Mouse (Mus musculus): ENCODE data around the gene Utp15. TPM values are rescaled to one million over a fixed set of nuclear protein-coding genes. Genes with fewer than 3 reads are reported as not detected.

Gene Utp15
- polyA plus RNA-seq, 1 experiment, result 0.23 TPM

GRCm38 (mm10) chr13:98297883-98298482, 35.1 kb upstream of the Utp15 start:
- Histone ChIP-seq H3K27me3 (ENCODE audit: control insufficient read depth) (no peaks in the 10 kb centered on the region), H3K36me3 (ENCODE audit: control insufficient read depth) (no peaks in the 10 kb centered on the region), H3K4me1 (ENCODE audit: control insufficient read depth) (peaks cover 3% of the 10 kb centered on the region; the same call in 1 of the 2 replicates), H3K9me3 (ENCODE audit: control insufficient read depth, low read length) (peaks cover 6% of the 10 kb centered on the region), H3K4me3 (replicated peaks) (no peak overlapping the region)
- TF ChIP-seq GATA1 (IDR thresholded peaks at IDR 0.05; ENCODE audit: low read length) (no peak), TAL1 (IDR thresholded peaks at IDR 0.05; ENCODE audit: low read length) (no peak)

DNA sequence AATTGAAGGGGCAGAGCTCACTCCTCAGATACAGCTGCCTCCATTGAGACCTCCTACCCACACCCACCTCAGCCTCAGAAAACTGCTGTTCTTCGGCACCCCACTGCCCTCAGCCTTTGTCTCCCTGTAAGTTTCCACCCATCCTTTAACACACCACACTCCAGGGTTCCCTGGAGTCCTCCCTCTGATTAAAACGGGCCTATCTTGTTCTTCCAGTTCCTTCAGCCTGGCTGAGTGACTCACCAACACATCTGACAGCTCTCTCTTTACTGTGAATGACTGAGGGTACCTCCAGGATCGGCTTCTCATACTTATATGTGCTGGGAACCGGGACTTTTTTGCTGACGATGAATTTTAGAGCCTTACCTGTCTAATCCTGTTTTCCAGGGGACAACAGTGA, 33.2 kb upstream of the Utp15 start:
- Histone ChIP-seq H3K9me3 (ENCODE audit: control insufficient read depth, low read length) (peaks cover 6% of the 10 kb centered on the region), H3K36me3 (ENCODE audit: control insufficient read depth) (no peaks in the 10 kb centered on the region), H3K4me3 (replicated peaks) (no peak overlapping the region), H3K27me3 (ENCODE audit: control insufficient read depth) (peaks cover 4% of the 10 kb centered on the region; the same call in 1 of the 2 replicates), H3K4me1 (ENCODE audit: control insufficient read depth) (peaks cover 3% of the 10 kb centered on the region; the same call in 1 of the 2 replicates)
- no peak for TF ChIP-seq GATA1 (IDR thresholded peaks at IDR 0.05; ENCODE audit: low read length)
- no peak for TF ChIP-seq TAL1 (IDR thresholded peaks at IDR 0.05; ENCODE audit: low read length)

GRCm38 (mm10) chr13:98291712-98292111, 28.9 kb upstream of the Utp15 start:
- peaks cover 6% of the 10 kb centered on the region for H3K9me3 ChIP-seq (ENCODE audit: control insufficient read depth, low read length)
- no peaks in the 10 kb centered on the region for H3K4me1 ChIP-seq (ENCODE audit: control insufficient read depth)
- TF ChIP-seq GATA1 (IDR thresholded peaks at IDR 0.05; ENCODE audit: low read length) (no peak), TAL1 (IDR thresholded peaks at IDR 0.05; ENCODE audit: low read length) (no peak)
- no peaks in the 10 kb centered on the region for H3K36me3 ChIP-seq (ENCODE audit: control insufficient read depth)
- no peak overlapping the region for H3K4me3 ChIP-seq (replicated peaks)
- H3K27me3 ChIP-seq (ENCODE audit: control insufficient read depth), result peaks cover 4% of the 10 kb centered on the region; the same call in 1 of the 2 replicates

- Histone ChIP-seq H3K36me3 (ENCODE audit: control insufficient read depth) (no peaks in the 10 kb centered on the region), H3K27me3 (ENCODE audit: control insufficient read depth) (peaks cover 4% of the 10 kb centered on the region; the same call in 1 of the 2 replicates), H3K4me1 (ENCODE audit: control insufficient read depth) (no peaks in the 10 kb centered on the region), H3K9me3 (ENCODE audit: control insufficient read depth, low read length) (peaks cover 6% of the 10 kb centered on the region), H3K4me3 (replicated peaks) (no peak overlapping the region)
- TF ChIP-seq TAL1 (IDR thresholded peaks at IDR 0.05; ENCODE audit: low read length) (no peak), GATA1 (IDR thresholded peaks at IDR 0.05; ENCODE audit: low read length) (no peak)
Observed at GRCm38 (mm10) chr13:98290719-98291118, 27.9 kb upstream of the Utp15 start.

DNA sequence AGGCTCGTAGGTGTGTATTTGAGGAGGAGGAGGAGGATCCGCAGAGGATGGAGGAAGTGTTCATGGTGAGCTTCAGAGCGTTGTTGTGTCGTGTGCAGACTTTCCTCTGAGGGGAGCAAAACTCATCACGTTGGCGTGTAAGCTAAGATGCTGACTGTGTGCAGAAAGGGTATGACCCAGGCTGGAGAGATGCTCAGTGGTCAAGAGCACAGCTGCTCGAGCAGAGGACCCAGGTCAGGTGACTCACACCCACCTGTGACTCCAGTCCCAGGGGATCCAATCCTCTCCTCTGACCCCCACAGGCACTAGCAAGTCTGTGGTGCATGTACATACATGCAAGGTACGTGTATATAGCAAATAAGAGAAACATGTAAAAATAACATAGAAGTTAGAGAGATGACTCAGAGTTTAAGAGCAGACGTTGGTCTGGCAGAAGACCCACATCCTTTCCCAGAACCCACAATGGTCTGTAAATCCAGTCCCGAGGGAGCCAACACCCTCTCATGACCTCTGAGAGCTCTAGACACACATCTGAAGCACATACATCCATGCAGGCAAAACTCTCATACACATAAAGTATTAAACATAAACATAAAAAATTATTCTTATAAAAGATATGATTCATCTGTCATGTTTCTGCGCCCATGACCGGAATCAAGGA, 18.3 kb upstream of the Utp15 start:
- Histone ChIP-seq H3K9me3 (ENCODE audit: control insufficient read depth, low read length) (no peaks in the 10 kb centered on the region), H3K4me3 (replicated peaks) (no peak overlapping the region), H3K4me1 (ENCODE audit: control insufficient read depth) (peaks cover 3% of the 10 kb centered on the region), H3K27me3 (ENCODE audit: control insufficient read depth) (no peaks in the 10 kb centered on the region), H3K36me3 (ENCODE audit: control insufficient read depth) (0 out of 2 replicates have a peak, but pooled peaks cover 2% of the 10 kb centered on the region)
- TF ChIP-seq TAL1 (IDR thresholded peaks at IDR 0.05; ENCODE audit: low read length) (no peak), GATA1 (IDR thresholded peaks at IDR 0.05; ENCODE audit: low read length) (no peak)

DNA sequence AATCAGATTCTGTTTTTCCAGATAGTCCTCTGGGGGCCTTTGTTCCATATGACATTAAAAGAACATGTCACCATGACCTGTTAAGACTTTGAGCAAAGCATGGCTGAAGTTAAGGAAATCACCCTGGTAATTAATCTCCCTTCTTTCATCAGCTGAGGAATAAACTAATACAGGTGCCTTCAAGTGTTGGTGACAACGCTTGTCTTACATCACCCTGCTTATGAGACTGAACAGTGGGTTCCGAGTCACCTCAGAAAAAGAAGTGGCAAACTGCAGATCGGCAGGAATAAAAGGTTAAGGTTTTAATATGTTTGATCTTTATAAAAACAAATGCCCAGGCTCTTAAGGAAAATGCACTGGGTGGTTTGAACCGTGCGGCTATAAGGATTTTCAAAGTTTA, 16.8 kb upstream of the Utp15 start, which contains the start of gene Gm21976:
TSS of gene Gm21976 (plus strand) at position 202 of the 400 bp plus-strand sequence.
- Histone ChIP-seq H3K27me3 (ENCODE audit: control insufficient read depth) (no peaks in the 10 kb centered on the region), H3K4me1 (ENCODE audit: control insufficient read depth) (peaks cover 12% of the 10 kb centered on the region), H3K36me3 (ENCODE audit: control insufficient read depth) (peaks cover 11% of the 10 kb centered on the region), H3K9me3 (ENCODE audit: control insufficient read depth, low read length) (no peaks in the 10 kb centered on the region), H3K4me3 (replicated peaks) (no peak within 1 kb of the TSS)
- TF ChIP-seq TAL1 (IDR thresholded peaks at IDR 0.05; ENCODE audit: low read length) (no peak), GATA1 (IDR thresholded peaks at IDR 0.05; ENCODE audit: low read length) (no peak)

DNA sequence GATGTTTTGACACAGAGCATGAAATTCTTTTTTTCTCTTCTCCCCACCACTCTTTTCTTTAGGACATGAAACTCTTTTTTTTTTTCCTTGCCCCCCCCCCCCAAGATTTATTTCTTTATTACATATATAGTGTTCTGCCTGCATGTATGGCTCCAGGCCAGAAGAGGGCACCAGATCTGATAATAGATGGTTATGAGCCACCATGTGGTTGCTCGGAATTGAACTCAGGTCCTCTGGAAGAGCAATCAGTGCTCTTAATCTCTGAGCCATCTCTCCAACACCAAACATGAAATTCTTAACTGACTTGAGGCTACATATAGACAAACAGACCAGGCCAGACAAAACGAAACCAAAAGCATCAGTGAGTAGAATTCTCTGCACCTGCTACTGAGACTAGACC, 14.7 kb upstream of the Utp15 start:
- TF ChIP-seq GATA1 (IDR thresholded peaks at IDR 0.05; ENCODE audit: low read length), result no peak
- TF ChIP-seq TAL1 (IDR thresholded peaks at IDR 0.05; ENCODE audit: low read length), result no peak
- no peaks in the 10 kb centered on the region for H3K9me3 ChIP-seq (ENCODE audit: control insufficient read depth, low read length)
- H3K36me3 ChIP-seq (ENCODE audit: control insufficient read depth), result peaks cover 29% of the 10 kb centered on the region
- no peak overlapping the region for H3K4me3 ChIP-seq (replicated peaks)
- H3K27me3 ChIP-seq (ENCODE audit: control insufficient read depth), result no peaks in the 10 kb centered on the region
- peaks cover 12% of the 10 kb centered on the region for H3K4me1 ChIP-seq (ENCODE audit: control insufficient read depth)

GRCm38 (mm10) chr13:98276253-98276652, 13.4 kb upstream of the Utp15 start:
- H3K4me3 ChIP-seq (replicated peaks), result no peak overlapping the region
- H3K36me3 ChIP-seq (ENCODE audit: control insufficient read depth), result peaks cover 41% of the 10 kb centered on the region
- no peaks in the 10 kb centered on the region for H3K9me3 ChIP-seq (ENCODE audit: control insufficient read depth, low read length)
- TF ChIP-seq TAL1 (IDR thresholded peaks at IDR 0.05; ENCODE audit: low read length) (no peak), GATA1 (IDR thresholded peaks at IDR 0.05; ENCODE audit: low read length) (no peak)
- H3K4me1 ChIP-seq (ENCODE audit: control insufficient read depth), result peaks cover 12% of the 10 kb centered on the region
- no peaks in the 10 kb centered on the region for H3K27me3 ChIP-seq (ENCODE audit: control insufficient read depth)

DNA sequence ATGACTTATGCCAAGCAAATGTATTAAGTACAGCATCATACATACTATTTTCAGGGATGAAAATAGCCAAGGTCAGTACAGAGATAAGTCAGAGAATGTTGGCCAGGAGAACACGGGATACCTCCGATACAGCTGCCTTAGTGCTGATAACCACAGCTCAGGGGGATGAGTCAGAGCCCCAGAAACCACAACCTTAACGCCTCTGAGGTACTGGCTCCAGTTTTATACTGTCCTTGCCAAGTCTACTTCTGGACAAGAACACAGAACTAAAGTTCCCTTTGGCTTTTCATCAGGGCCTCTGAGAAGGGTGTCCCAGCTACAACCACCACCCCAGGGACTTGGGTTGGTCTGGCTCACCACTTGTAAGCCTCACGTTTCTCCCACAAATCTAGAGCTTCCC, 12.8 kb upstream of the Utp15 start:
- Histone ChIP-seq H3K4me1 (ENCODE audit: control insufficient read depth) (peaks cover 12% of the 10 kb centered on the region), H3K27me3 (ENCODE audit: control insufficient read depth) (no peaks in the 10 kb centered on the region), H3K36me3 (ENCODE audit: control insufficient read depth) (peaks cover 47% of the 10 kb centered on the region), H3K9me3 (ENCODE audit: control insufficient read depth, low read length) (no peaks in the 10 kb centered on the region), H3K4me3 (replicated peaks) (no peak overlapping the region)
- no peak for TF ChIP-seq GATA1 (IDR thresholded peaks at IDR 0.05; ENCODE audit: low read length)
- no peak for TF ChIP-seq TAL1 (IDR thresholded peaks at IDR 0.05; ENCODE audit: low read length)

All from erythroblast, embryonic 14.5 days (primary cell).